Mouse (Mus musculus) intestine, embryonic 15.5 days (tissue): ENCODE measurements around the gene Chst10. TPM values are rescaled to one million over a fixed set of nuclear protein-coding genes. Genes with fewer than 3 reads are reported as not detected.

ENCODE experiments used
- ATAC-seq: fragments of 200-750 bp; cut with Nextera tagmentation; 2 replicates; pipeline ENCODE4 v1.8.0; 2017; ENCODE audit warnings: moderate TSS enrichment, moderate library complexity
- H3K27ac ChIP-seq: fragments of 300-500 bp; sonication (generic); 2 replicates; pipeline ENCODE4 v1.5.1; 2015; ENCODE audit warnings: mild to moderate bottlenecking, inconsistent platforms
- H3K27me3 ChIP-seq: fragments of 300-500 bp; sonication (generic); replicated peaks from 2 replicates; pipeline ENCODE4 v1.6.1; 2015; ENCODE audit warnings: inconsistent platforms
- H3K36me3 ChIP-seq: fragments of 300-500 bp; sonication (generic); 2 replicates; pipeline ENCODE4 v1.6.1; 2015; ENCODE audit warnings: inconsistent platforms
- H3K4me1 ChIP-seq: fragments of 300-500 bp; sonication (generic); replicated peaks from 2 replicates; pipeline ENCODE4 v1.6.1; 2015; ENCODE audit warnings: inconsistent platforms
- H3K4me2 ChIP-seq: fragments of 300-500 bp; sonication (generic); replicated peaks from 2 replicates; pipeline ENCODE4 v1.6.1; 2015; ENCODE audit warnings: mild to moderate bottlenecking, inconsistent platforms
- H3K4me3 ChIP-seq: fragments of 300-500 bp; sonication (generic); replicated peaks from 2 replicates; pipeline ENCODE4 v1.5.1; 2015; ENCODE audit warnings: inconsistent platforms
- H3K9ac ChIP-seq: fragments of 300-500 bp; sonication (generic); 2 replicates; pipeline ENCODE4 v1.6.1; 2015; ENCODE audit warnings: inconsistent platforms
- H3K9me3 ChIP-seq: fragments of 300-500 bp; sonication (generic); 2 replicates; pipeline ENCODE4 v1.6.1; 2016; ENCODE audit warnings: inconsistent platforms
- WGBS: fragments of 180-500 bp; shearing (Covaris S2); methylation state at CpG from one replicate; pipeline ENCODE4 v1.1.7; 2015; 5-methylcytosine and 5-hydroxymethylcytosine counted together
- polyA plus RNA-seq: library from polyadenylated mRNA; unstranded; fragments of >200 nt; fragmentation: Nextera tagmentation; extraction: Ambion mirVana; gene quantifications from 2 replicates; pipeline ENCODE4 v1.2.1, GENCODE M21; 2015

Chst10 gene
- polyA plus RNA-seq, 1 experiment from 2014 or later: 3.9 TPM

DNA sequence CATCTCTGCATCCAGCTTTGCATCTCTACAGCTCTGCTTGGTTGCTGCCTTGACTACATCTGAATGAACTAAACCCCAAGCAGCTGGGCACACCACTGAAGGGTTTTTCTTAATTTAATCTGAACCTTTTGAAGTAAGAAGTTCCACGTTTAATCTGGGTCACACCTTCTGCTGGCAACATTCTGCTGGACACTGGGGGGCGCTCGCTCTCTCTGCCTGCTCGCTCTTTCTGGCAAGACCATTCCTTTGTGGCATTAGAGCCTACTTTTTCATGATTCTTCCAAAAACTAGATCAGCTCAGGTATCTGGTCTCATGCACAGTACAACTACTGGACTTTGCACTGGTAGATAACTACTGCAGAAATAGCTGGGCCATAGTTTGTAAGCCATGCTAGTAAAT is 35.7 kb downstream of the Chst10 start:
- WGBS: 15% methylated on average over 4 of the region's 4 CpGs
- no peak overlapping the region for H3K4me3 ChIP-seq

DNA sequence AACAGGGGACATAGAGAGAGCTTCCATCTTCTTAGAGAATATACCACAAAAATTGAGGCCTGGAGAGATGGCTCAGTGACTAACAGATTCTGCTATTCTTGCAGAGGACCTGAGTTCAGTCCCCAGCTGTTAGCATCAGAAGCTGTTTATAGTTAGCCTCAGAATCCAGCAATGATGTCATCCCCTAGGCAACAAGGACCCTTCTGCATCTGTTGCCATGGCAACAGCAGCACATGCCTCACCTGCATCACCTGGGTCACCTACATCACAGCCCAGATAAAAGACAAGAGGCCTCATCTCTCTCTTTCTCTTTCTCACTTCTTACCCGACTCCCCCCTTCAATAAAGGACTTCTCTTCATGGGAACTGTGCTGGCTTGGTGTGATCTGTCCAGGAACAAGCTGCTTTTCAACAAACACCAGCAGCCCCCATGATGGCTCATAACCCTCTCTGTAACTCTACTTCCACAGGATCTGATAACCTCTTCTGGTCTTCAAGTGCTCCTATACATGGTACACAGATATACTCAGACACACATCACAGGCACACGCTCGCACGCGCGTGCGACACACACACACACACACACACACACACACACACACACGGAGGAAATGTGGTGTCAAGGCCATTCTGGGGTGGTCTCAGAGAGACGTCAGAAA is 37.0 kb downstream of the Chst10 start:
- Histone ChIP-seq H3K36me3 (no peaks in the 10 kb centered on the region), H3K9me3 (no peaks in the 10 kb centered on the region), H3K4me3 (no peak overlapping the region), H3K4me1 (no peaks in the 10 kb centered on the region), H3K9ac (no peak overlapping the region), H3K27ac (no peak overlapping the region), H3K4me2 (no peak overlapping the region), H3K27me3 (no peaks in the 10 kb centered on the region)
- 82% methylated on average over 9 of the region's 9 CpGs for WGBS
- ATAC-seq: no peak

More for the DNA sequence above, 35.7 kb downstream of the Chst10 start:
- Histone ChIP-seq H3K27ac (no peak overlapping the region), H3K36me3 (no peaks in the 10 kb centered on the region), H3K4me2 (no peak overlapping the region), H3K27me3 (no peaks in the 10 kb centered on the region), H3K9ac (no peak overlapping the region), H3K9me3 (no peaks in the 10 kb centered on the region), H3K4me1 (no peaks in the 10 kb centered on the region)
- ATAC-seq: no peak

DNA sequence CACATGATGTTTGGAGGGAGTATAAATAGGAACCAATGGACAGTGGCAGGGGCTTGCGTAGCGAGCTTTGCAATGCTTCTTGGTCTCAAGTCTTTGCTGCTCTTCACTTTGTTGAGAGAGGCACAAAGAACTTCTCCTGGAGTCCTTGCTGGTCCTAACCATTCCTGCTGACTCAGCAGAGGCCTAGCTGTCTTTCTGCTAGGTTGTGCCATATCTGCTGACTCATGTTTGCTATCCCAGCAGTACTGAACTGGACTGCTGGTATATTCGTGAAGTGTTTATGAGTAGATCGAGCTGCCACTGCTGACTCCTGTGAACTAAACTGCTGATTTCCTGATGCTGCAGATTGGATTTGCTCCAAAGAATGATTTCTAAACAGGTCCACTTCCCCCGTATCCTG is 37.8 kb downstream of the Chst10 start:
- ATAC-seq: no peak
- H3K4me1 ChIP-seq: no peaks in the 10 kb centered on the region
- H3K4me3 ChIP-seq: no peak overlapping the region
- no peaks in the 10 kb centered on the region for H3K9me3 ChIP-seq
- no peak overlapping the region for H3K27ac ChIP-seq
- no peaks in the 10 kb centered on the region for H3K36me3 ChIP-seq
- H3K27me3 ChIP-seq: no peaks in the 10 kb centered on the region
- no peak overlapping the region for H3K9ac ChIP-seq
- no peak overlapping the region for H3K4me2 ChIP-seq
- 74% methylated on average over 5 of the region's 5 CpGs for WGBS

GRCm38 (mm10) chr1:38856196-38856595 is 41.8 kb downstream of the Chst10 start:
- Histone ChIP-seq H3K4me2 (no peak overlapping the region), H3K9ac (no peak overlapping the region), H3K36me3 (no peaks in the 10 kb centered on the region), H3K4me1 (no peaks in the 10 kb centered on the region), H3K9me3 (no peaks in the 10 kb centered on the region), H3K4me3 (no peak overlapping the region), H3K27me3 (no peaks in the 10 kb centered on the region), H3K27ac (no peak overlapping the region)
- WGBS: 18% methylated on average over 3 of the region's 3 CpGs
- ATAC-seq: no peak

GRCm38 (mm10) chr1:38852250-38852649 is 45.7 kb downstream of the Chst10 start:
- 70% methylated on average over 2 of the region's 2 CpGs for WGBS
- Histone ChIP-seq H3K4me3 (no peak overlapping the region), H3K27me3 (no peaks in the 10 kb centered on the region), H3K4me2 (no peak overlapping the region), H3K9ac (no peak overlapping the region), H3K36me3 (no peaks in the 10 kb centered on the region), H3K4me1 (no peaks in the 10 kb centered on the region), H3K9me3 (no peaks in the 10 kb centered on the region), H3K27ac (no peak overlapping the region)
- ATAC-seq: no peak

DNA sequence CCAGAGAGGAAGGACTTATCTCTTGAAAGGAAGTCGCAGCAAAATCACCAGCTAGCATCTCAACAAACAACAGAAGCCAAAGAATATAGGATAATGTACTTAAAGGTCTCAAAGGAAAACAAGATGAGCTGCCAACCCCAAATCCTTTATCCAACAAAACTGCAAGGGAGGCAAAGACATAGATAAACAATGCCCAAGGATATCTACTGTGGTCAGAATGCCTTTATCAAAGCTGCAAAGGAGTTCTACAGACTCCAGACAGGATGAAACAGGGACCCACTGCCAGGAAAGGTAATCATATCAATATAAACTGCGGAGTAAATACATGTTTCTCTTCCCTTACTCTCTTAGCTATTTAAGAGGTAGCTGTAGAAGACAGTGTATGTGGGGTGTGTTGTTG is 47.3 kb downstream of the Chst10 start:
- no peak for ATAC-seq
- H3K27ac ChIP-seq: no peak overlapping the region
- WGBS: 83% methylated on average over 2 of the region's 2 CpGs

GRCm38 (mm10) chr1:38848451-38849289 is 49.3 kb downstream of the Chst10 start:
- Histone ChIP-seq H3K4me1 (no peaks in the 10 kb centered on the region), H3K27ac (no peak overlapping the region), H3K4me3 (no peak overlapping the region), H3K36me3 (no peaks in the 10 kb centered on the region), H3K9me3 (no peaks in the 10 kb centered on the region), H3K4me2 (no peak overlapping the region), H3K9ac (no peak overlapping the region), H3K27me3 (no peaks in the 10 kb centered on the region)
- WGBS: 78% methylated on average over 2 of the region's 2 CpGs
- no peak for ATAC-seq

More for the DNA sequence above, 47.3 kb downstream of the Chst10 start:
- no peaks in the 10 kb centered on the region for H3K27me3 ChIP-seq
- no peak overlapping the region for H3K4me3 ChIP-seq
- no peaks in the 10 kb centered on the region for H3K9me3 ChIP-seq
- no peak overlapping the region for H3K9ac ChIP-seq
- no peak overlapping the region for H3K4me2 ChIP-seq
- H3K4me1 ChIP-seq: no peaks in the 10 kb centered on the region
- H3K36me3 ChIP-seq: no peaks in the 10 kb centered on the region

DNA sequence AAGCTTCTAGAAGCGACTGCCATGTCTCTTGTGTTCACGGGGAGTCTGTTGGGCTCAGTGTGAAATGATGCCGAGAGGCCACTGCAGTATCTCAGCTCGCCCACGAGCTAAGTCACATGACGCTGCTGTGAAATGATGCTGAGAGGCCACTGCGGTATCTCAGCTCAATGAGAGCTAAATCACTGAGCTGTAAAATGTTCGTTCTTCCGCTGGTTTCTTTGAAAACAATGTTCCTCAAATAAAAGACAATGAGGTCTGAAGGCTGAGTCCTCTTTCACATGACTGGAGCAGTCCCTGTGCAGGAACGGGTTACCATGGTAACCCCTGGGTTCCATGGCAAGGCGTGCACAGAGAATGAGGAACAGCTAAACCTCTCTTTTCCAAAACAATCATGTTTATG is 50.0 kb downstream of the Chst10 start:
- no peak for ATAC-seq
- WGBS: 57% methylated on average over 11 of the region's 11 CpGs
- Histone ChIP-seq H3K4me3 (no peak overlapping the region), H3K27ac (no peak overlapping the region), H3K9ac (no peak overlapping the region), H3K27me3 (no peaks in the 10 kb centered on the region), H3K4me2 (no peak overlapping the region), H3K4me1 (no peaks in the 10 kb centered on the region), H3K36me3 (no peaks in the 10 kb centered on the region), H3K9me3 (no peaks in the 10 kb centered on the region)

GRCm38 (mm10) chr1:38843275-38843674 is 54.7 kb downstream of the Chst10 start:
- ATAC-seq: no peak
- H3K9me3 ChIP-seq: no peaks in the 10 kb centered on the region
- H3K4me2 ChIP-seq: no peak overlapping the region
- H3K4me3 ChIP-seq: no peak overlapping the region
- H3K27me3 ChIP-seq: no peaks in the 10 kb centered on the region
- H3K36me3 ChIP-seq: no peaks in the 10 kb centered on the region
- H3K9ac ChIP-seq: no peak overlapping the region
- no peaks in the 10 kb centered on the region for H3K4me1 ChIP-seq
- 76% methylated on average over 4 of the region's 4 CpGs for WGBS
- H3K27ac ChIP-seq: no peak overlapping the region

- H3K27me3 ChIP-seq: no peaks in the 10 kb centered on the region
- no peaks in the 10 kb centered on the region for H3K9me3 ChIP-seq
- no peak overlapping the region for H3K4me3 ChIP-seq
- H3K4me2 ChIP-seq: no peak overlapping the region
- no peaks in the 10 kb centered on the region for H3K36me3 ChIP-seq
- H3K4me1 ChIP-seq: no peaks in the 10 kb centered on the region
- no peak overlapping the region for H3K9ac ChIP-seq
- ATAC-seq: no peak
- H3K27ac ChIP-seq: no peak overlapping the region
- 84% methylated on average over 1 of the region's 1 CpGs for WGBS
Observed at GRCm38 (mm10) chr1:38842861-38843260, 55.1 kb downstream of the Chst10 start.

GRCm38 (mm10) chr1:38839944-38840343 is 58.0 kb downstream of the Chst10 start:
- Histone ChIP-seq H3K4me1 (peaks cover 4% of the 10 kb centered on the region; the same call in 1 of the 2 replicates), H3K9me3 (no peaks in the 10 kb centered on the region), H3K4me3 (no peak overlapping the region), H3K27me3 (peaks cover 11% of the 10 kb centered on the region), H3K9ac (no peak overlapping the region), H3K27ac (no peak overlapping the region), H3K4me2 (no peak overlapping the region), H3K36me3 (no peaks in the 10 kb centered on the region)
- 30% methylated on average over 1 of the region's 1 CpGs for WGBS
- no peak for ATAC-seq

GRCm38 (mm10) chr1:38836477-38836872 is 61.5 kb downstream of the Chst10 start, which contains the start of gene Lonrf2:
Gene Lonrf2, minus strand, starts transcription at chr1:38836711.
- peak; percentile 80 for ATAC-seq
- no peaks in the 10 kb centered on the region for H3K36me3 ChIP-seq
- H3K27me3 ChIP-seq: peaks cover 11% of the 10 kb centered on the region
- peak within 1 kb of the TSS; percentile 59 for H3K4me3 ChIP-seq
- H3K9ac ChIP-seq: peak within 1 kb of the TSS; percentile 64
- H3K4me1 ChIP-seq: peaks cover 4% of the 10 kb centered on the region; the same call in 1 of the 2 replicates
- H3K27ac ChIP-seq: 0 out of 2 replicates have a peak within 1 kb of the TSS, but pooled peaks have one; percentile 36
- 1% methylated on average over 47 of the region's 47 CpGs for WGBS
- H3K9me3 ChIP-seq: no peaks in the 10 kb centered on the region
- peak within 1 kb of the TSS; percentile 97 for H3K4me2 ChIP-seq
